In genomic region chr6:17546825-17547224, GRCm38 (mm10) we compare ENCODE assay signal across 15 mouse cellular contexts.
DNase-seq lines count a peak whose midpoint lies in the region; ATAC-seq and TF ChIP-seq lines count a peak whose summit lies in the region.
"Had no signal": no experiment of that assay in that cellular context is flagged by ENCODE, and none has a peak within 500 bp of the region (broad histone marks: within the 10 kb centered on the region; RNA-seq: fewer than 3 reads in every experiment).

No protein-coding gene starts in this region.

- H3K4me1 ChIP-seq in lung, postnatal 0 days (ENCODE audit: insufficient read depth, low read depth, low read length), result no peaks in the 10 kb centered on the region

- no peak for TF ChIP-seq CTCF in gastrocnemius, adult 2 months (IDR thresholded peaks at IDR 0.05)
- TF ChIP-seq CTCF in lung, postnatal 0 days (IDR thresholded peaks at IDR 0.05), result no peak

- no peaks in the 10 kb centered on the region for H3K27me3 ChIP-seq in lung, postnatal 0 days (replicated peaks; ENCODE audit: insufficient read depth, low read length)

- peak overlapping the region; percentile 24 for H3K4me3 ChIP-seq in gastrocnemius, adult 2 months
- H3K4me3 ChIP-seq in lung, postnatal 0 days (ENCODE audit: low read depth, low read length), result no peak overlapping the region

- 31% methylated on average over 5 of the region's 5 CpGs for WGBS in lung, postnatal 0 days

- no peaks in the 10 kb centered on the region for H3K36me3 ChIP-seq in lung, postnatal 0 days (ENCODE audit: insufficient read depth, low read length)

- no peaks in the 10 kb centered on the region for H3K9me3 ChIP-seq in lung, postnatal 0 days (ENCODE audit: low read length)

- intact Hi-C loops in gastrocnemius, adult 2 months (cut with DNase I), result loop anchor here (2.0 kb wide), 1 partner anchor 84 kb away; the partner anchor contains the start of gene Met
- intact Hi-C loops in heart, postnatal 10 days (cut with DNase I), result no loop called here

- peak; percentile 32 for DNase-seq in gastrocnemius, adult 2 months
- no peak for DNase-seq in gastrocnemius, postnatal 4 days (ENCODE audit: low spot score in 2 of 2)
- DNase-seq in lung, postnatal 0 days (ENCODE audit: low spot score), result peak; percentile 42
- no peak for DNase-seq in lung, postnatal 10 days
- DNase-seq in heart, postnatal 10 days, result peak; percentile 53 to 54
- DNase-seq in spleen, postnatal 4 days (ENCODE audit: low spot score in 2 of 2), result no peak
- DNase-seq in urinary bladder, adult 2 months (ENCODE audit: low spot score), result no peak
- no peak for DNase-seq in c-Kit-positive CD71-positive TER-119-positive erythroid progenitor cells, embryonic 14.5 days (ENCODE audit: low spot score)
- DNase-seq: adrenal gland, adult 2 months; B cell, adult 2 months; cerebellum, adult 11 months; lung, embryonic 14.5 days; thymus, postnatal 14 days had no signal

- no peak overlapping the region for H3K4me2 ChIP-seq in lung, postnatal 0 days (replicated peaks; ENCODE audit: low read depth, low read length)
- H3K4me2 ChIP-seq: lung, embryonic 14.5 days; midbrain, embryonic 11.5 days had no signal

- H3K27ac ChIP-seq in gastrocnemius, adult 2 months, result peak overlapping the region; percentile 82
- no peak overlapping the region for H3K27ac ChIP-seq in lung, postnatal 0 days (ENCODE audit: low read length)

- no peak overlapping the region for H3K9ac ChIP-seq in lung, postnatal 0 days (replicated peaks; ENCODE audit: low read depth)
- H3K9ac ChIP-seq: lung, embryonic 14.5 days had no signal

- peak; percentile 65 for ATAC-seq in lung, postnatal 0 days
- ATAC-seq: hindbrain, embryonic 16.5 days had no signal

- no peak for TF ChIP-seq EP300 in lung, postnatal 0 days (IDR thresholded peaks at IDR 0.05)

Comparison
In these comparisons a context has a peak if more than half of its experiments do, and no peak if none do; other contexts are left out.
1. DNase-seq: peak in gastrocnemius, adult 2 months (single experiment), lung, postnatal 0 days (single experiment) and heart, postnatal 10 days (2 of 2); none in gastrocnemius, postnatal 4 days (0 of 2), lung, postnatal 10 days (single experiment), spleen, postnatal 4 days (0 of 2), urinary bladder, adult 2 months (single experiment) and c-Kit-positive CD71-positive TER-119-positive erythroid progenitor cells, embryonic 14.5 days (single experiment).